Mouse (Mus musculus): Measurements from ENCODE around the gene Rprd2.
A peak's percentile ranks its signal among the peaks of the same experiment; 100 is the strongest.

Gene Rprd2

DNA sequence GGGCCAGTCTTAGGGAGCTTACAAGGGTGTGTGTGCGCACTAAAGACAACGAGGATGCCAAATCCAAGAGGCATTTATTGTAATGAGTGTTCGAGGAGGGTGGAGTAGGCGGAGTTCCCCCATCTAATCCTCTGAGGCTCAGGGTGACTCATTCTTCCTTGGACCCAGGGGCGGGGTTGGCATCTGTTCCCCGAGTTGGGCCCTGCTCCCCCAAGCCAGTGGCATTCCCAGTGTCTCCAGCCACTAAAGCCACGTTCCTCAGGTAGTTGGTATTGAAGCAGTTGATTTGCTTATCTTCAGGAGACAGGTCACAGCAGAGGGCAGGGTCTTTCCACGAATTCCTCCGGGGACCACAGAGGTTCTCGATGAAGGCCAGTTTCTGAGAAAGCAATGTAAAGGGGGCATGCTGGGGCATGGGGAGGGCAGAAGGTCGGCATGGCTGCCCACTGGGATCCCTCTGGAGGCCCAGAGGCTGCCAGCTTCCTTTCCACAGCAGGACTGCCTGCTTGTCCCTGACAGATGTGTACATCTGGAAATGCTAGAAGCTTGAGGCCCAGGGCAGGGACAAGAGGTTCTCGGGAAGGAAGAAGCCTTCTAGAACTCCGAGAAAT is 84.5 kb downstream of the Rprd2 start:
- no peak for DNase-seq

GRCm38 (mm10) chr3:95732744-95733521 is 85.7 kb downstream of the Rprd2 start:
- peak; percentile 63 for DNase-seq

GRCm38 (mm10) chr3:95732297-95732696 is 86.4 kb downstream of the Rprd2 start:
- no peak for DNase-seq

GRCm38 (mm10) chr3:95731802-95732201 is 86.9 kb downstream of the Rprd2 start:
- no peak for DNase-seq

- DNase-seq: no peak
Measured at GRCm38 (mm10) chr3:95730431-95730830, 88.2 kb downstream of the Rprd2 start.

- no peak for DNase-seq
Measured at GRCm38 (mm10) chr3:95728906-95729305, 89.8 kb downstream of the Rprd2 start.

DNA sequence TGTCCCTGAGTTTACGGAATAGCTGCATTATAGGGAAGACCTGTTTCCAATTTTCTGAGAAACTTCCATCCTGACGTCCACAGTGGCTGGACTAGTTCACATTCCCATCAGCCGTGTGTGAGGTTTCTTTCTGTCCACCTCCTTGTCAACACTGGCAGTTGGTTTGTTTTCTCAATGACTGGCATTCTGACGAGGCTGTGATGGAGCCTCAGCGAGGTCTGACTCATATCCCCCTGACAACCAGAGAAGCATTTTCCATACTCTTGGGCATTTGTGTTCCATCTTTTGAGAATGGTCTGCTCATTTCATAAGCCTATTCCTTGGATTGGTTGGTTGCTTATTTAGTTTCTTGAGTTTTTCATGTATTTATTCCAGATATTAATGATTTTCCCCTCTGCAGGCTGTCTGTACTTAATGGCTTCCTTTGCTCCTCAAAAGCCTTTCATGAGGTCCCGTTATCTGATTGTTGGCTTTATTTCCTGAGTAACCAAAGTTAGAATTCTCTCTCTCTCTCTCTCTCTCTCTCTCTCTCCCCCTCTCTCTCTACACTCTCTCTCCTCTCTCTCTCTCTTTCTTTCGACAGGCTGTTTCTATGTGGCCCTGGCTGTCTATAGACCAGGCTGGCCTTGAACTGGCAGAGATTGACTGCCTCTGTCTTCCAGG is 91.8 kb downstream of the Rprd2 start:
- no peak for DNase-seq

DNA sequence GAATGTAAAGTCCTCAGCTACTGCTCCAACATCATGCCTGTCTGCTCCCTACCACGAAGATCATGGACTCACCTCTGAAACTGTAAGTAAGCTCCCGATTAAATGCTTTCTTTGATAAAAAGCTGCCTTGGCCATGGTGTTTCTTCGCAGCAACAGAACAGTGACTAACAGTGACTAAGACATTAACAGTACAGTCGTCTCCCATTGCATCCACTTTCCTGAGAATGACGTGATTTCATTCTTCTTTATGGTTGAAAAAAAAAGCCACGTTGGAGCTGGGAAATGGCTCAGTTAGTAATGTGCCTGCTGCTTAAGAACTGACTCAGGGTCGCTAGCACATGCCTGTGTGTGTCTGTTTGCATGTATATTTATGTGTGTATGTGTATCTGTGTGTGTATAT is 92.8 kb downstream of the Rprd2 start:
- DNase-seq: no peak

GRCm38 (mm10) chr3:95722386-95722785 is 96.3 kb downstream of the Rprd2 start:
- no peak for DNase-seq

GRCm38 (mm10) chr3:95718153-95718552 is 100.5 kb downstream of the Rprd2 start:
- DNase-seq: no peak

DNA sequence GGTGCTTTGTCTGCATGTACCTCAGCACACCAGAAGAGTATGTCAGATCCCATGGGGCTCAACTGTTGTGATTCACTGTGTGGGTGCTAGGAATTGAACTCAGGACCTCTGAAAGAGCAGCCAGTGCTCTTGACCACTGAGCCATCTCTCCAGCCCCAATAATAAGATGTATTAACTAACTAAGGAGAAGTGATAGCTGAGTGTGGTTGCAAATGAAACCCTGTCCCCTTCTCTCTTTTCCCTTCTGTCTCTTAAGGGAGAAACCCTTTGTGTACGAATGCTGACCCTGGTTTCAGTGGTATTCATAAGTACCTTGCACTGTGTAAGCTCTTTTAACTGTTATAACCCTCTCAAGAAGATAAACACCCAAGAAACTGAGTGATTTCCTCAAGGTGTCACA is 102.6 kb downstream of the Rprd2 start:
- no peak for DNase-seq
